Mouse (Mus musculus): ENCODE measurements at regions not wholly inside any gene's neighbourhood (a gene's known extent, or its start where the extent isn't known, plus 50 kb on each side); places are given as distances from the start of the nearest gene placed in this dataset.
A peak's percentile ranks its signal among the peaks of the same experiment; 100 is the strongest.

GRCm38 (mm10) chr2:81407372-81407771 is 645.6 kb upstream of the Zfp804a start:
- DNase-seq (ENCODE audit: low read depth, low spot score): no peak

- peak; percentile 40 for DNase-seq (ENCODE audit: low read depth, low spot score)
Measured at GRCm38 (mm10) chr2:81411751-81412150, 641.3 kb upstream of the Zfp804a start.

- DNase-seq (ENCODE audit: low read depth, low spot score): no peak
Measured at GRCm38 (mm10) chr2:81431411-81431810, 621.6 kb upstream of the Zfp804a start.

- no peak for DNase-seq (ENCODE audit: low read depth, low spot score)
Measured at GRCm38 (mm10) chr2:81439082-81439481, 613.9 kb upstream of the Zfp804a start.

GRCm38 (mm10) chr2:81440929-81441328 is 612.1 kb upstream of the Zfp804a start:
- no peak for DNase-seq (ENCODE audit: low read depth, low spot score)

GRCm38 (mm10) chr2:81450514-81450913 is 602.5 kb upstream of the Zfp804a start:
- no peak for DNase-seq (ENCODE audit: low read depth, low spot score)

GRCm38 (mm10) chr2:81488821-81489220 is 564.2 kb upstream of the Zfp804a start:
- DNase-seq (ENCODE audit: low read depth, low spot score): no peak

GRCm38 (mm10) chr2:81506985-81507384 is 546.0 kb upstream of the Zfp804a start:
- DNase-seq (ENCODE audit: low read depth, low spot score): no peak

- DNase-seq (ENCODE audit: low read depth, low spot score): no peak
Measured at GRCm38 (mm10) chr2:81513030-81513579, 539.9 kb upstream of the Zfp804a start.

- DNase-seq (ENCODE audit: low read depth, low spot score): no peak
Measured at GRCm38 (mm10) chr2:81538111-81538510, 514.9 kb upstream of the Zfp804a start.

- no peak for DNase-seq (ENCODE audit: low read depth, low spot score)
Measured at GRCm38 (mm10) chr2:81549158-81549557, 503.9 kb upstream of the Zfp804a start.

- no peak for DNase-seq (ENCODE audit: low read depth, low spot score)
Measured at GRCm38 (mm10) chr2:81582111-81582510, 470.9 kb upstream of the Zfp804a start.

Measured in forelimb bud, embryonic 11.5 days (tissue).